Comparison of ENCODE assay signal across 8 mouse cellular contexts in the genomic region with DNA sequence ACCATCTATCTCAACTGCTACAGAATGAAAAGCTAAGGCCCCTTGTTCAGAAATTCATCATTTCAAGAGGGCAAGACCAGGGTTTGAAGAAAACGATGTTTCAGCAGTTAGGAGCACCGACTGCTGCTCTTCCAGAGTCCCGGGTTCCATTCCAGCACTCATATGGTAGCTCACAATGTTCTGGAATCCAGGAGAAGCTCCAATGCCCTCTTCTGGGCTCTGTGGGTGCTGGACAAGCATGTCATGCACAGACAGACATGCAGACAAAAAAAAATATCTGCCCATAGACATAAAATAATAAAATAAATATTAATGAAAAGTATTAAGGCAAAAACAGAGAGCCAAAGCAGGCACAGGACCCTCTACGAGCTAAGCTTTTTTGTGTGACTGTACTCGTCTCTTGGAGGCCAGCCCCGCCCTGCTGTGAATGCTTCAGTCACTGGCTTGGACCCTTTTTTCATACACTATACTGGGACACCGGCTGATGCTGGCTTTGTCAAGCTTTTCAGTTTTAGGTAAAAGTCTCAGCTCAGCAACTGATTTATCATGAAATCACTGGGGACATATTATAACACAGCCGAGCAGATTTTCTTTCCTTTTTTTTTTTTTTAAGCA. TPM values are rescaled to one million over a fixed set of nuclear protein-coding genes. Genes with fewer than 3 reads are reported as not detected.
A peak's percentile ranks its signal among the peaks of the same experiment; 100 is the strongest.
DNase-seq lines count a peak whose midpoint lies in the region; ATAC-seq and TF ChIP-seq lines count a peak whose summit lies in the region.

No protein-coding gene starts in this region.

- no peak for ATAC-seq in lung, embryonic 16.5 days (ENCODE audit: low read depth)
- no peak for ATAC-seq in heart, embryonic 15.5 days (replicated peaks; ENCODE audit: insufficient number of reproducible peaks, insufficient read depth, low FRiP score, low read depth)
- ATAC-seq in liver, postnatal 0 days = no peak
- no peak for ATAC-seq in megakaryocyte progenitor cell, adult 5-6 weeks (replicated peaks; ENCODE audit: poor library complexity)

- peak overlapping the region; percentile 95 for H3K4me2 ChIP-seq in lung, embryonic 16.5 days (ENCODE audit: low read depth, low read length)
- peak overlapping the region; percentile 95 for H3K4me2 ChIP-seq in heart, embryonic 15.5 days
- H3K4me2 ChIP-seq in liver, postnatal 0 days (ENCODE audit: low read depth, low read length) = peak overlapping the region; percentile 92

- 24% methylated on average over 8 of the region's 8 CpGs for WGBS in lung, embryonic 16.5 days
- WGBS in heart, embryonic 15.5 days = 24% methylated on average over 8 of the region's 8 CpGs
- WGBS in liver, postnatal 0 days (ENCODE audit: insufficient replicate concordance) = 42% methylated on average over 8 of the region's 8 CpGs

- peaks cover 2% of the 10 kb centered on the region for H3K27me3 ChIP-seq in lung, embryonic 16.5 days (ENCODE audit: control insufficient read depth, insufficient read depth, low read depth, low read length)
- H3K27me3 ChIP-seq in heart, embryonic 15.5 days = no peaks in the 10 kb centered on the region
- H3K27me3 ChIP-seq in liver, postnatal 0 days (ENCODE audit: insufficient read depth, low read length) = peaks cover 3% of the 10 kb centered on the region; the same call in 1 of the 2 replicates

- peak overlapping the region; percentile 80 for H3K4me3 ChIP-seq in lung, embryonic 16.5 days (ENCODE audit: low read length)
- H3K4me3 ChIP-seq in heart, embryonic 15.5 days = peak overlapping the region; percentile 94
- H3K4me3 ChIP-seq in liver, postnatal 0 days (ENCODE audit: low read depth, low read length) = peak overlapping the region; percentile 86

- H3K36me3 ChIP-seq in lung, embryonic 16.5 days (ENCODE audit: control insufficient read depth, insufficient read depth, low read length) = no peaks in the 10 kb centered on the region
- no peaks in the 10 kb centered on the region for H3K36me3 ChIP-seq in heart, embryonic 15.5 days
- no peaks in the 10 kb centered on the region for H3K36me3 ChIP-seq in liver, postnatal 0 days (replicated peaks; ENCODE audit: insufficient read depth, low read length)

- H3K27ac ChIP-seq in lung, embryonic 16.5 days (ENCODE audit: low read length) = no peak overlapping the region
- H3K27ac ChIP-seq in heart, embryonic 15.5 days = peak overlapping the region; percentile 90
- H3K27ac ChIP-seq in liver, postnatal 0 days (ENCODE audit: low read depth) = no peak overlapping the region

- peaks cover 2% of the 10 kb centered on the region; the same call in 1 of the 2 replicates for H3K4me1 ChIP-seq in lung, embryonic 16.5 days (replicated peaks; ENCODE audit: control insufficient read depth, insufficient read depth, low read length)
- H3K4me1 ChIP-seq in heart, embryonic 15.5 days (replicated peaks) = peaks cover 18% of the 10 kb centered on the region
- H3K4me1 ChIP-seq in liver, postnatal 0 days (ENCODE audit: insufficient read depth) = peaks cover 26% of the 10 kb centered on the region

- no peak for DNase-seq in lung, postnatal 4 days
- DNase-seq in cerebellum, adult 9-11 months = peak; percentile 68
- no peak for DNase-seq in liver, postnatal 0 days
- no peak for DNase-seq in urinary bladder, adult 2 months (ENCODE audit: low spot score)
- DNase-seq in lung, postnatal 14 days = no peak

- H3K9me3 ChIP-seq in lung, embryonic 16.5 days (ENCODE audit: control insufficient read depth, low read length) = no peaks in the 10 kb centered on the region
- no peaks in the 10 kb centered on the region for H3K9me3 ChIP-seq in heart, embryonic 15.5 days (replicated peaks)
- no peaks in the 10 kb centered on the region for H3K9me3 ChIP-seq in liver, postnatal 0 days (ENCODE audit: low read length)

- H3K9ac ChIP-seq in lung, embryonic 16.5 days (ENCODE audit: low read length) = 0 out of 2 replicates have a peak overlapping the region, but pooled peaks have one; percentile 83
- H3K9ac ChIP-seq in heart, embryonic 15.5 days = peak overlapping the region; percentile 91; the same call in 1 of the 2 replicates
- H3K9ac ChIP-seq in liver, postnatal 0 days (replicated peaks) = peak overlapping the region; percentile 79; the same call in 1 of the 2 replicates

- TF ChIP-seq CTCF in liver, postnatal 0 days (IDR thresholded peaks at IDR 0.05; ENCODE audit: low read depth) = 0 out of 2 replicates have a peak, but pooled peaks have one; percentile 7

- TF ChIP-seq EP300 in liver, postnatal 0 days (IDR thresholded peaks at IDR 0.05; ENCODE audit: low read depth) = no peak

RNA-seq across cellular contexts. Expression of a gene that starts 1.0 kb away (rescaled TPM):
- polyA plus RNA-seq in lung, embryonic 16.5 days (2015; fragmentation: Nextera tagmentation; extraction: Ambion mirVana) = 5.0 and 5.7 TPM in 2 replicates
- 10.2 and 10.8 TPM in 2 replicates for polyA plus RNA-seq in heart, embryonic 15.5 days (2015; fragmentation: Nextera tagmentation; extraction: Ambion mirVana)
- polyA plus RNA-seq in liver, postnatal 0 days (2015; fragmentation: Nextera tagmentation; extraction: Ambion mirVana) = 7.8 and 8.3 TPM in 2 replicates
- polyA plus RNA-seq in urinary bladder, adult 2 months (2012; rRNA removed) = 53.4 and 62.1 TPM in 2 replicates
- 23.2 and 24.7 TPM in 2 replicates for total RNA-seq in megakaryocyte progenitor cell, adult 5-6 weeks (2015)
- 9.7 and 10.3 TPM in 2 replicates for total RNA-seq in megakaryocyte progenitor cell, adult 5-6 weeks (2017)
